Mouse (Mus musculus): ENCODE results near the gene Tulp2. TPM values are rescaled to one million over a fixed set of nuclear protein-coding genes. Genes with fewer than 3 reads are reported as not detected.
"Not testable (repeated sequence)": the region's sequence is repeated elsewhere in the genome, so short reads cannot be mapped to it uniquely, and the experiment has no call there.

The Tulp2 gene
- polyA plus RNA-seq, 1 experiment = not detected

GRCm38 (mm10) chr7:45466283-45467089, 15.2 kb upstream of the Tulp2 start, which contains the start of gene Bax:
TSS of gene Bax (minus strand) at chr7:45466898.
- peak within 1 kb of the TSS; percentile 78 for H3K27ac ChIP-seq (ENCODE audit: insufficient read depth, low read depth, low read length)
- peaks cover 27% of the 10 kb centered on the region for H3K4me1 ChIP-seq (ENCODE audit: control insufficient read depth, insufficient read depth, low read length)
- peak within 1 kb of the TSS; percentile 89 for H3K4me3 ChIP-seq (ENCODE audit: insufficient read depth, low read length)
- TF ChIP-seq CTCF (IDR thresholded peaks at IDR 0.05; ENCODE audit: low read depth, low read length) = no peak
- no peak for TF ChIP-seq POLR2A (IDR thresholded peaks at IDR 0.05; ENCODE audit: borderline replicate concordance, low read depth, low read length)

GRCm38 (mm10) chr7:45467090-45467670, 14.5 kb upstream of the Tulp2 start:
- no peak overlapping the region for H3K27ac ChIP-seq (ENCODE audit: insufficient read depth, low read depth, low read length)
- TF ChIP-seq CTCF (IDR thresholded peaks at IDR 0.05; ENCODE audit: low read depth, low read length) (no peak), POLR2A (IDR thresholded peaks at IDR 0.05; ENCODE audit: borderline replicate concordance, low read depth, low read length) (no peak)
- H3K4me3 ChIP-seq (ENCODE audit: insufficient read depth, low read length) = peak overlapping the region; percentile 42
- H3K4me1 ChIP-seq (ENCODE audit: control insufficient read depth, insufficient read depth, low read length) = peaks cover 21% of the 10 kb centered on the region

- Histone ChIP-seq H3K27ac (ENCODE audit: insufficient read depth, low read depth, low read length) (no peak overlapping the region), H3K4me1 (ENCODE audit: control insufficient read depth, insufficient read depth, low read length) (peaks cover 4% of the 10 kb centered on the region), H3K4me3 (ENCODE audit: insufficient read depth, low read length) (no peak overlapping the region)
- TF ChIP-seq POLR2A (IDR thresholded peaks at IDR 0.05; ENCODE audit: borderline replicate concordance, low read depth, low read length) (no peak), CTCF (IDR thresholded peaks at IDR 0.05; ENCODE audit: low read depth, low read length) (no peak)
Measured at GRCm38 (mm10) chr7:45470869-45471268, 10.8 kb upstream of the Tulp2 start.

GRCm38 (mm10) chr7:45475291-45475969, 6.2 kb upstream of the Tulp2 start:
- H3K4me3 ChIP-seq (ENCODE audit: insufficient read depth, low read length) = no peak overlapping the region
- TF ChIP-seq POLR2A (IDR thresholded peaks at IDR 0.05; ENCODE audit: borderline replicate concordance, low read depth, low read length) (no peak), CTCF (IDR thresholded peaks at IDR 0.05; ENCODE audit: low read depth, low read length) (no peak)
- H3K4me1 ChIP-seq (ENCODE audit: control insufficient read depth, insufficient read depth, low read length) = no peaks in the 10 kb centered on the region
- no peak overlapping the region for H3K27ac ChIP-seq (ENCODE audit: insufficient read depth, low read depth, low read length)

- no peaks in the 10 kb centered on the region for H3K4me1 ChIP-seq (ENCODE audit: control insufficient read depth, insufficient read depth, low read length)
- no peak for TF ChIP-seq CTCF (IDR thresholded peaks at IDR 0.05; ENCODE audit: low read depth, low read length)
- TF ChIP-seq POLR2A (IDR thresholded peaks at IDR 0.05; ENCODE audit: borderline replicate concordance, low read depth, low read length) = no peak
- H3K4me3 ChIP-seq (ENCODE audit: insufficient read depth, low read length) = no peak overlapping the region
- H3K27ac ChIP-seq (ENCODE audit: insufficient read depth, low read depth, low read length) = no peak overlapping the region
Measured at GRCm38 (mm10) chr7:45476453-45476852, 5.2 kb upstream of the Tulp2 start.

GRCm38 (mm10) chr7:45477003-45477402, 4.7 kb upstream of the Tulp2 start:
- H3K4me3 ChIP-seq (ENCODE audit: insufficient read depth, low read length) = no peak overlapping the region
- H3K4me1 ChIP-seq (ENCODE audit: control insufficient read depth, insufficient read depth, low read length) = no peaks in the 10 kb centered on the region
- no peak overlapping the region for H3K27ac ChIP-seq (ENCODE audit: insufficient read depth, low read depth, low read length)
- no peak for TF ChIP-seq CTCF (IDR thresholded peaks at IDR 0.05; ENCODE audit: low read depth, low read length)
- no peak for TF ChIP-seq POLR2A (IDR thresholded peaks at IDR 0.05; ENCODE audit: borderline replicate concordance, low read depth, low read length)

GRCm38 (mm10) chr7:45478774-45479173, 2.9 kb upstream of the Tulp2 start:
- Histone ChIP-seq H3K27ac (ENCODE audit: insufficient read depth, low read depth, low read length) (no peak overlapping the region), H3K4me3 (ENCODE audit: insufficient read depth, low read length) (no peak overlapping the region), H3K4me1 (ENCODE audit: control insufficient read depth, insufficient read depth, low read length) (no peaks in the 10 kb centered on the region)
- no peak for TF ChIP-seq POLR2A (IDR thresholded peaks at IDR 0.05; ENCODE audit: borderline replicate concordance, low read depth, low read length)
- no peak for TF ChIP-seq CTCF (IDR thresholded peaks at IDR 0.05; ENCODE audit: low read depth, low read length)

- H3K4me3 ChIP-seq (ENCODE audit: insufficient read depth, low read length); H3K27ac ChIP-seq (ENCODE audit: insufficient read depth, low read depth, low read length); H3K4me1 ChIP-seq (ENCODE audit: control insufficient read depth, insufficient read depth, low read length): not testable (repeated sequence)
Measured at GRCm38 (mm10) chr7:45480310-45480709, 1.4 kb upstream of the Tulp2 start.

- Histone ChIP-seq H3K4me1 (ENCODE audit: control insufficient read depth, insufficient read depth, low read length) (no peaks in the 10 kb centered on the region), H3K4me3 (ENCODE audit: insufficient read depth, low read length) (no peak overlapping the region), H3K27ac (ENCODE audit: insufficient read depth, low read depth, low read length) (no peak overlapping the region)
- no peak for TF ChIP-seq POLR2A (IDR thresholded peaks at IDR 0.05; ENCODE audit: borderline replicate concordance, low read depth, low read length)
- TF ChIP-seq CTCF (IDR thresholded peaks at IDR 0.05; ENCODE audit: low read depth, low read length) = no peak
Measured at GRCm38 (mm10) chr7:45482166-45482565, 489 bp downstream of the Tulp2 start.

GRCm38 (mm10) chr7:45484985-45485384, 3.3 kb downstream of the Tulp2 start:
- H3K4me3 ChIP-seq (ENCODE audit: insufficient read depth, low read length); H3K27ac ChIP-seq (ENCODE audit: insufficient read depth, low read depth, low read length): not testable (repeated sequence)
- H3K4me1 ChIP-seq (ENCODE audit: control insufficient read depth, insufficient read depth, low read length) = peaks cover 14% of the 10 kb centered on the region

Data from bone marrow macrophage, adult 2 months (primary cell).